Mouse (Mus musculus) urinary bladder, adult 2 months (tissue): ENCODE data around the gene Foxo4. TPM values are rescaled to one million over a fixed set of nuclear protein-coding genes. Genes with fewer than 3 reads are reported as not detected.

Experiments used
- DNase-seq: peaks from one replicate; pipeline ENCODE4 v3.0.0; 2022; ENCODE audit warnings: low spot score
- polyA plus RNA-seq: library from polyadenylated mRNA; depleted of rRNA; stranded (reverse); fragments of >200 nt; gene quantifications from 2 replicates; pipeline ENCODE4 v1.2.3, GENCODE M21; 2012; rRNA removed

Foxo4 gene
- polyA plus RNA-seq, 1 experiment: 16.9 TPM

- no peak for DNase-seq
Measured at GRCm38 (mm10) chrX:101290111-101290510, 35.8 kb downstream of the Foxo4 start.

- no peak for DNase-seq
Measured at GRCm38 (mm10) chrX:101299055-101299454, 44.7 kb downstream of the Foxo4 start, which contains the start of gene Nlgn3. Nlgn3 (plus strand) TSS chrX:101299168.

DNA sequence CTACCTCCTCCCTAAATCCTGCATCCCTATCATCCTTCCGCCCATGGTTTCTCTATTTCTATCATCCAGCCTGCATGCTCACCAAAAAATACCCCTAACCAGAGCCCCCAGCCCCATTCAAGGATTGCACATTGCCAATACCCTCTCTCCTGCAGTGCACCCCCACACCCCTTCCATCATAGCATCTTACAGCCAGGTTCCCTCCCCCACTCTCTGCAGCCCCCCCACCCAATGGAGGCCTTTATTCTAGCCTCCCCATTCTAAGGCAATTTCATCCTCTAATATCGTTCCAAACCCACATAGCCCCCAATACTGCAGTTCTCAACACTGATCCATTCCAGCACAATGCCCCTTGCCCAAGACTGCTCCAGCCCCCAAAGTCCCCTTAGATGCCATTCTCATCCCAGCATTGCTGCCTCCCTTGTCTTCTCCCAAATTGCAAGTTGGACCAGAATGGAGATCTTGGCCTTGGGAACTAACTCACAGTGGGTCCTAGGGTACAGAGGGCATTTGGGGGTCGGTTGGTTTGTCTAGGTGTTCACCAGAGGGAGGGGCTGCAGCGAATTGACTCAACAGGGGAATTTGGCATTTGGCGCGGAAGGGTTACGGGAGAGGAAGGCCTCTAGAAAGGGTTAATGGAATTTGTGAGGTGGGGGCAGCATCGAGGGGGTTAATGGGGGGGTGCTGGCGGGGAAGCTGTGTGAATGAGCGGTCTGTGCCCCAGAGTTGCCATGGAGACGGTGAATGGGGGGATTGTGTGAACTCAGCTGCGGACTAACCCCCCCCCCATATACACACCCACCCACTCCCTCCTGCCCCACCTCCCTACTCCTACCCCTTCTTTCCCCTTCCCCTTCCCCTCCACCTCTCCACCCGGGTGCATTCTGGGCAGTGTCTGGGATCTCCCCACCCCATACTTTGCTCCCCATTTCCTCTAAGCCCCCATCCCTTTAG, 45.4 kb downstream of the Foxo4 start:
- DNase-seq: no peak

DNA sequence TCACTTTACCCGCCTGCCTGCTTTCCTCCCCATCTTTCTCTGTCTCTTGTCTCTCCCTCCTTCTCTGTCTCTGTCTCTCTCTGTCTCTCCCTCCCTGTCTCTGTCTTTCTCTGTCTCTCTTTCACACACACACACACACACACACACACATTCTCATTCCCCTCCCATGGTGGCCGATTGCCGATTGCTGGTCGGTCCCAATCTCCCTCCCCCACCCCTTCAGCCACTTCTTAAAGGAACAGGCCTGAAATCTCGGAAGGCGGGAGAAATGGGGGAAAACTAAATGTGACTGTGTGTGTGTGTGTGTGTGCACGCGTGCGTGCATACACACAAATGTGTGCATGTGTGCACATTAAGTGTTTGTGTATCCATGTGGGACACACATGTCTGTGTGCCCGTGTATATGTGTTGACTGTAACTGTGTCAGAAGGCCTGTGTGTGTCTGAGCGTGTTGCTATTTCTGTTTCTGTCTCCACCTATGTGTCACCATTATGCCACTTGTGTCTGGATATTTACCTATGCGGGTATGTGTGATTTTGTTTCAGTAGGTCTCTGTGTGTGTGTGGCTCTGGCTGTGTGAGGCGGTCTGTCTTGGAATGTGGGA, 46.2 kb downstream of the Foxo4 start:
- DNase-seq: no peak

- DNase-seq: no peak
Measured at GRCm38 (mm10) chrX:101301654-101302053, 47.3 kb downstream of the Foxo4 start.

GRCm38 (mm10) chrX:101304646-101305045, 50.3 kb downstream of the Foxo4 start:
- no peak for DNase-seq

GRCm38 (mm10) chrX:101309299-101309698, 55.0 kb downstream of the Foxo4 start:
- DNase-seq: no peak

Other genes with a start within 250 kb of the Foxo4 start
- gene Tex11, start 194.9 kb upstream of the Foxo4 start, polyA plus RNA-seq: 0.01 and 0.21 TPM in 2 replicates
- 2.6 and 3.1 TPM in 2 replicates for gene Slc7a3, start 168.5 kb upstream of the Foxo4 start, polyA plus RNA-seq
- gene Snx12, start 32.0 kb upstream of the Foxo4 start, polyA plus RNA-seq: 45.4 and 47.2 TPM in 2 replicates
- 0.13 and 0.47 TPM in 2 replicates for gene Gm614, start 9.5 kb downstream of the Foxo4 start, polyA plus RNA-seq
- 13.0 and 13.3 TPM in 2 replicates for gene Il2rg, start 13.7 kb downstream of the Foxo4 start, polyA plus RNA-seq
- gene Gm20489, start 14.5 kb downstream of the Foxo4 start, polyA plus RNA-seq: not detected in 2 replicates
- gene Med12, start 19.5 kb downstream of the Foxo4 start, polyA plus RNA-seq: 39.9 and 53.7 TPM in 2 replicates
- 1.9 and 2.2 TPM in 2 replicates for gene Nlgn3, start 44.6 kb downstream of the Foxo4 start, polyA plus RNA-seq
- 0.07 and 0.21 TPM in 2 replicates for gene Gjb1, start 121.8 kb downstream of the Foxo4 start, polyA plus RNA-seq
- gene Zmym3, start 166.3 kb downstream of the Foxo4 start, polyA plus RNA-seq: 47.2 and 52.0 TPM in 2 replicates
- gene Nono, start 174.8 kb downstream of the Foxo4 start, polyA plus RNA-seq: 145 and 168 TPM in 2 replicates
- 9.5 and 10.8 TPM in 2 replicates for gene Itgb1bp2, start 194.6 kb downstream of the Foxo4 start, polyA plus RNA-seq